Mouse (Mus musculus) embryo, embryonic 9.5 days (tissue): ENCODE data around the gene Ift43.

ENCODE experiments used
- DNase-seq: peaks from one replicate; pipeline ENCODE4 v3.0.0-alpha.2; 2017; ENCODE audit errors: extremely low spot score

Gene Ift43

GRCm38 (mm10) chr12:86078553-86079201 is 3.7 kb upstream of the Ift43 start, which contains the start of gene Tgfb3:
Gene Tgfb3, minus strand, starts transcription at chr12:86079041.
- peak; percentile 79 for DNase-seq

GRCm38 (mm10) chr12:86079202-86079667 is 3.1 kb upstream of the Ift43 start:
- peak; percentile 91 for DNase-seq

GRCm38 (mm10) chr12:86085873-86086272 is 3.5 kb downstream of the Ift43 start:
- DNase-seq = no peak

- no peak for DNase-seq
These were observed 4.2 kb downstream of the Ift43 start for GRCm38 (mm10) chr12:86086550-86086949.

- DNase-seq = no peak
These were observed 5.7 kb downstream of the Ift43 start for GRCm38 (mm10) chr12:86088042-86088441.

DNA sequence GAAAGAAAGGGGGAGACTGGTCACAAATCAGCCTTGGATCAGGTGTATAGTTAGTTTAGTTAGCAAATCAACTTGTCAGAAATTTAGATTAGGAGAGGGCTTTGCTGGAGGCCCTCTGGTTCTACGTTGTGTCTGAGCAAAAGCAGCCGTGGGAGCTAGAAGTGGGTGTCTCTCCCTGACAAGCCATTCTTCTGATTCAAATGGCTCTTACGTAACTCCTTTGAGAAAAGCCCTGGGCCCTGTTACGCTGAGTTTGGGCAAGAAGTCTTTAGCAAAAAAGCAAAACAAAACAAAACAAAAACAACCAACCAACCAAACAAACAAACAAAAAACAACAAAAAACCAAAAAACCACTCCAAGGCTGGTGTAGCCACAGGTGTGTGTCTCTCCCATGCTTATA is 8.4 kb downstream of the Ift43 start:
- DNase-seq = no peak

- DNase-seq = peak; percentile 29
These were observed 9.3 kb downstream of the Ift43 start for GRCm38 (mm10) chr12:86091601-86092132.

DNA sequence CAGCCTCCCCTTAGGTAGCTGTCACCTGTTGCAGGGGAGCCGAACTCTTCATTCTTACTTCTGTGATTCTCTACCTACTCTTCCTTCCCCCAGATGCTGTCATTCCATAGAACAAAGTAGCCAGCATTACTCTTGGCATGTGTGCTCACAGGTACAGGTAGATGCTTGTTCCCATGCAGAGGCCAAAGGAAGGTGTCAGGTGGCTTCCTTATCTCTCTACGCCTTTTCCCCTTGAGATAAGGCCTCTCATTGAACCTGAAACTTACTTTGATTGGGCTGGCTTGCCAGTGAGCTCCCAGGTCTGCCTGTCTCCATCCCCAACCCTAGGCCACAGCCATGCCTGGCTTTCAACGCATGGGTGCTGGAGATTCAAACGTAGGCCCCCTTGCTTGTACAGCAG is 11.7 kb downstream of the Ift43 start:
- DNase-seq = no peak

DNA sequence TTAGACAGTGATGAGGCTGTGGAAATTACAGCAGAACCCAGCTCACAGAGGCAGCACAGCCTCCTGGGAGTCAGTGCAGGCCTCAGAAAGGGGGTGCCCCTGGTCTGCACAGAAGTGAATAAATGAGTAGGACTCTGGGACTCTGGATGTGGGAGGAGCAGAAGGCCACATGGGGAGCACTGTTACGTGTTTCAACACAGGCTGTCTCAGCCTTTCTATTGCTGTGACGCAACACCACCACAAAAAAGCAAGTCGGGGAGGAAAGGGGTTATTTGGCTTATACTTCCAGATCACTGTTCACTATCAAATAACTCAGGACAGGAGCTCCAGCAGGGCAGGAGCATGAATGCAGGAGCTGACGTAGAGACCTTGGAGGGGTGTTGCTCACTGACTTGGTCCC is 13.5 kb downstream of the Ift43 start:
- no peak for DNase-seq

- DNase-seq = no peak
These were observed 15.4 kb downstream of the Ift43 start for GRCm38 (mm10) chr12:86097781-86098180.

- DNase-seq = no peak
These were observed 18.4 kb downstream of the Ift43 start for GRCm38 (mm10) chr12:86100711-86101110.

- no peak for DNase-seq
These were observed 20.3 kb downstream of the Ift43 start for GRCm38 (mm10) chr12:86102686-86103085.

DNA sequence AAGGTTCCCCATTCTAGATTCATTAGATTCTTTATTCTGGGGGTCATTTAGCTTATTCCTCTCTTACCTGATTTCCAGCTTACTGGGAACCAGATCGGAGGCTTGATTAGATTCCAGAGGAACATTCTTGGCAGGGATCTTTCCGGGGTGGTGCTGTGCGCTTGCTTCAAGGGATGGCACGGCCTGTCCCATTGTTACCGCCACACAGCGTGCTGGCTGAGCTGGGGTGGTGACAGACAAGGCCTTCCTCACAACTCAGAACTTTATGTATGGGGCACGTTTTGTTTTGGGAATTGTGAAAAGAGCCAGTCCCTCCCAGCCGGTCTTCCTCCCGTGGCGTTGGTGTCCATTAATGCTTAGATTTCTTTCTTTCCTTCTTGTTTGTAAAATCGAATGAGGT is 21.1 kb downstream of the Ift43 start:
- DNase-seq = no peak

GRCm38 (mm10) chr12:86103852-86104251 is 21.5 kb downstream of the Ift43 start:
- no peak for DNase-seq

DNA sequence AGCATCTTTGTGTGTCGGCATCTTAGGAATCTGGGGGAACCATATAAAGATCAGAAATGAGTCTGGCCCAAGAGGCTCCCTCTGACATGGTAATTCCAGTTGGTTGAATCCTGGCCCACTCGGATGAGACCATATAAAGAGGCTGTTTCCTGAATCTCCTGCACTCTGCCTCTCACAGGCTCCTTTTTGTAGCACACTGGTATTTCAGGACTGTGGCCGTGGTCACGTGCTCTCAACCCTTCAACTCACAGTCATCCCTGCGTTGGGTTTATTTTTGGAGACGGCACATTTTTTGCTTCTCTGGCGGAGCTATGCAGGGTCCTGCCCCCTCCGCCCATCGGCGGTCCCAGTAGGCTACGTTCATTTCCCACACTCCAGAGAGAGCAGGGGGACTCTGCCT is 22.0 kb downstream of the Ift43 start:
- no peak for DNase-seq

DNA sequence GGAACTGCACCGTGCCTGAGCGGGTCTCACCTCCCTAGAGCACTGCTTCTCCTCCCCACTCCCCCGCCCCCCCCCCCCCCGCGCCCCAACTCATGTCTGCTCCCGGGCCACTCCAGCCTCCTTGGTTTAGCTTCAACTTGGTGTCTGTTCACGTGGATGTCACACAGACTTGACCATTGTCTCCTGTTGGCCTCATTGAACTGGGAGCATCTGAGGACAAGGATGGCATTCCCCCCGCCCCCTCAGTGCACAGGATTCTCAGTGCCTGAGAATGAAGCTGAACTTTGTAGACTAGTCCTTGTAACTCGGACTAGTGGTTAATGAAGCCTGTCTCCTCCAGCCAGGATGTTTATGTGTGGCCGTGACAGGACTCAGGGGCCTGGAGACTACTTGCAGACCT is 23.2 kb downstream of the Ift43 start:
- no peak for DNase-seq

- no peak for DNase-seq
These were observed 23.7 kb downstream of the Ift43 start for GRCm38 (mm10) chr12:86106086-86106485.

DNA sequence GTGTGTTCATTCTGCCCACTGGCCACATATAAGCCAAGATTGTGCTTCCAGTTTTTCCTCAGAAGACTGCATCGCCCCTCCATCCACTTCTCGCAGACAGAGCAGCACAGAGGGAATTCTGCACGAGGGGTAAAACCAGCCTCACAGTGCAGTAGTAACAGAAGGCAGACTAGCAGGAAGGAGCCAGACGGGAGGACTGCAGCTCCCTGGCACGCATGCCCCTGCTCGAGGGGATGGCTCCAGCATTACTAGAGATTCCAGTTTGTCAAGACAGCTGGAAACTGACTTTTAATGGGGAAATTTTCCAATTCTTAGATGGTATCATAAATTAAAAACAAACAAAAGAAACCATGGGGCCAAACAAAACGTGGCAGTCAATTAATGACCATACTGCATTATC is 25.3 kb downstream of the Ift43 start:
- DNase-seq = no peak

DNA sequence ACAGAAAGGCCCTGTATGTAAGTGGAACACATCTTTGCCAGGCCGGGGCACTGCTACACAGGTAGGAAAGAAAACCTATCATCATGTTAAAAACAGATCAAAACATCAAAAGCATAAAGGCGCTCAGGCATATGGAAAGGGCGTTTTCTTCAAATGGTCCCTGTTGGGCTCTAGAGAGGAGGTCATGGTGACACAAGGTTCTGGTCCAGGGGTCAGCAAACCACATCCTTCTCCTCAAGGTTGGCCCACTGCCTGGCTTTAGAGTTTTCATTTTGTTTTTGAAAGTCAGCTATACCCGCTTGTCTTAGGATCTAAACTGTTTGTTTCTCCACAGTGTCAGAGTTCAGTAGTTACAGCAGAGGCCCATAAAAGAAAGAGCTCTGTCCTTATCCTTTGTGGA is 27.2 kb downstream of the Ift43 start:
- no peak for DNase-seq

DNA sequence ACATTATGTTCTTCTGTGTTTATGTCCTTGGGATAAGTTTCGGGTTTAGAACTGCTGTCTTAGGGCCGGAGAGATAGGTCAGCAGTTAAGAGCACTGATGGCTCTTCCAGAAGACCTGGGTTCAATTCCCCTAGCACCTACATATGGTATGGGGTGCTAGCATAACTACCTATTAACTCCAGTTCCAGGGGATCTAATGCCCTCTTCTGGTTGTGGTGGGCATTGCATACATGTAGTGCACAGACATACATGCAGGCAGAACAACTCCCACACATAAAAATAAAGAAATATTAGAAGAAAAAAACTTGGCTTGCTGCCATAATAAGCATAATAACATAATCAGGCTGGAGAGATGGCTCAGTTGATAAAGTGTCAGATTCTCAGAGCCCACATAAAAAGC is 28.3 kb downstream of the Ift43 start:
- no peak for DNase-seq

DNA sequence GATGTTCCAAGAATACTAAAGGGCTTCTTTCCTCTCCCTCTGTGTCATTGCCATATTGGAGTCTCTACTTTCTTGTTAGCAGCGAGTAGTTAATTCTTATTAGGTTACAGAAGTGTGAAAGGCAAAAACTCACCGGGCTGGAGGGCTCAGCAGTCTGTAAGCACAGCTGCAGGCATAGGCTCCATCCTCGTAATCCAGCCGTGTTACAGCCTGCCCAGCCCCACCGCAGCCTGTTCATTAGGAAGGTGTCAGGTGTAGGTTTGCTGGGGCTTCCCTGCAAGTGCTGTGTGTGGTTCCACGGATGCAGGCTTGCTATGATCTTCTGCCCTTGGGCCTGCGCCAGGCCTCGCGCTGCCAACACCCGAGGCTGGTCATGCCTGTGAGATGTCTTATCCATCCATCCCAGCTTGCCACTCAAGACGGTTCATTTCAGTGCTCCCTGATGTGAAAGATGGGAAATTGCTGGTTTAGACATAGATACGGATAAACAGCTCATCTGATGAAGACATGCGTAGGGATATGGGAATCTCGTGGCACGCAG is 34.0 kb downstream of the Ift43 start:
- no peak for DNase-seq

GRCm38 (mm10) chr12:86124016-86124415 is 41.7 kb downstream of the Ift43 start:
- DNase-seq = no peak

GRCm38 (mm10) chr12:86128122-86128521 is 45.8 kb downstream of the Ift43 start:
- DNase-seq = no peak

GRCm38 (mm10) chr12:86129005-86129404 is 46.7 kb downstream of the Ift43 start:
- no peak for DNase-seq
